Mouse (Mus musculus): ENCODE data around the gene Kcnc1. TPM values are rescaled to one million over a fixed set of nuclear protein-coding genes. Genes with fewer than 3 reads are reported as not detected.

The Kcnc1 gene
- total and polyA plus RNA-seq, 2 experiments from 2014 or later = 25.0 to 43.7 TPM

DNA sequence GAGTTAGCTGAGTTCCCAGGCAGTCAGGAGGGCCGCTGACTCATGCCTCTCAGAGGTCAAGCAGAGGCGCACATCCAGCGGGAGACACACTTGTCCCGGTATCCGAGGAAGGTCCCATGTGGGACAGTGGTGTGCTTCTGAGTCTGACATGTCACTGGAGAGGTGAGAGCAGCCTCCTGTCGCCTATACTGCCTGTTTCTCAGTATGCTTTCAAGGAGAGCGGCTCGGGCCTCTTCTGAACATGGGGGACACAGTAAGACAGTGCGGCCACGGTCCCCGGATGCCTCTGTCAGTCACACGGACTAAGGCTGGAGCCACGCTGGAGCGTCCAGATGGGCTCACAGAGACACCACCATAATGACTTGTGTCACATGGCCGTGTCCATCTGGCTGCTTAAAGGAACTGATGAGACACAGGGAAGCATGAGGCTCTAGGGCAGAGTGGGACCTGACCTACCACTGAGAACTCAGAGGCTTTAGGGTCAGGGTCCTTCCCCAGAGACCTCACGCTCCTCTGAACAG is 21.9 kb downstream of the Kcnc1 start:
- Histone ChIP-seq H3K4me1 (ENCODE audit: insufficient read depth, low read length) (peaks cover 13% of the 10 kb centered on the region), H3K9ac (replicated peaks; ENCODE audit: low read length) (no peak overlapping the region), H3K27me3 (ENCODE audit: insufficient read depth, low read length) (no peaks in the 10 kb centered on the region), H3K9me3 (ENCODE audit: low read length) (no peaks in the 10 kb centered on the region), H3K4me2 (ENCODE audit: low read depth, low read length) (no peak overlapping the region), H3K27ac (no peak overlapping the region), H3K4me3 (ENCODE audit: low read length) (no peak overlapping the region), H3K36me3 (ENCODE audit: insufficient read depth, low read length) (no peaks in the 10 kb centered on the region)
- WGBS = 63% methylated on average over 16 of the region's 16 CpGs
- ATAC-seq (peak; percentile 41; the same call in 1 of the 2 replicates), DNase-seq (ENCODE audit: low spot score) (peak; percentile 45)
- TF ChIP-seq CTCF (IDR thresholded peaks at IDR 0.05; ENCODE audit: low read depth) = no peak

DNA sequence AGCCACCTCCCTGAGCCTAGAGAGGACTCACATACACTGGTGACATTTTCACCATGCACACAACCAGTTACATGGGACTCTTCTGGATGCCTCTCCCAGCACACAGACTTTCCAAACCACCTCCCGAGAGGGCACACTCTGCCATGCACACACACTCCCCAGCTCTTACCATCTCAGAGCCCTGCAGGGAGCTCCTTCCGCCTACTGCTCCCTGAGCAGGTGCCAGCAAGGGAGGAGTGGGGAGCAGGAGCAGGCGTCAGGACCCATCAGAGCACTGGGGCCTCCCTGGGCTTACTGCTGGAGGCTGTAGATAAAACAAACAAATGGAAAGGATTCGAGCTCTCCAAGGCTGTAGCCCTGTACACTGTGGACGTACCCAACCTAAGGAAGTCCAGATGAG is 25.2 kb downstream of the Kcnc1 start:
- Histone ChIP-seq H3K27me3 (ENCODE audit: insufficient read depth, low read length) (no peaks in the 10 kb centered on the region), H3K4me2 (ENCODE audit: low read depth, low read length) (no peak overlapping the region), H3K4me3 (ENCODE audit: low read length) (no peak overlapping the region), H3K9ac (replicated peaks; ENCODE audit: low read length) (no peak overlapping the region), H3K27ac (peak overlapping the region; percentile 49), H3K9me3 (ENCODE audit: low read length) (no peaks in the 10 kb centered on the region), H3K36me3 (ENCODE audit: insufficient read depth, low read length) (no peaks in the 10 kb centered on the region), H3K4me1 (ENCODE audit: insufficient read depth, low read length) (peaks cover 16% of the 10 kb centered on the region)
- DNase-seq (ENCODE audit: low spot score) (no peak), ATAC-seq (no peak)
- 39% methylated on average over 5 of the region's 5 CpGs for WGBS
- TF ChIP-seq CTCF (IDR thresholded peaks at IDR 0.05; ENCODE audit: low read depth) = no peak

DNA sequence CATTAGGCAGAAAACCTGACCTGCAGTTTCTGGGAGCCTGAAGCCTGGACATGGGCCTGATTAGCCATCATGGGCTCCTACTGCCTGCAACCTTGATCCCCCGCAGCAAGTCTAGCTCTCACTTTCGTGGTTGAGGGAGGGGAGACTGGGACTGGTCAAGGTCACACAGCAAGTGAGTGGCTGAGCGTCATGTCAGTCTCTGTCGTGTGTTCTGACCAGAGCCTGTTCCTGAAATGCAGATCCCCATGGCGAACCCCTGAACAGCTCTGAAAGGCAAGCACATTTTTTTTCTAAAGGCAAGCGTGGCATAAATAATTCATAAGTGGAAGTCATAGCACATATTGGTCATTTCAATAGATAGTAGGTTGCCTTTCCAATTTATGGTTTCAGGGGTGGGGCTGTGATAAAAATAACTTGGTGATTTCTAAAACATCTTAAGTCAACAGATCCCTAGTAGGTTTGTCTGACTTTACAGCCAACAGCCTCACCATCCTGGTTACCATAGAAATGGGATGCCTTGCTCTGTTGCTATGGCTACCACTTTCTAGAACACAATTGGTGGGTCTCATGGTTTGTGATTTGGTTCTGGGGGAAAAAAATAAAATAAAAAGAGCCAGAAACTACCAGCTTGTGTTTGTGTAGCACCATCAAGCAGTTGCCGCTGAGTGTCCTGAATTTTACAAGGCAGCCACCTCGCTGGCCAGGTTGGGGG is 25.9 kb downstream of the Kcnc1 start:
- WGBS = 22% methylated on average over 8 of the region's 8 CpGs
- TF ChIP-seq CTCF (IDR thresholded peaks at IDR 0.05; ENCODE audit: low read depth) = no peak
- Histone ChIP-seq H3K9me3 (ENCODE audit: low read length) (no peaks in the 10 kb centered on the region), H3K4me3 (ENCODE audit: low read length) (no peak overlapping the region), H3K9ac (replicated peaks; ENCODE audit: low read length) (no peak overlapping the region), H3K4me1 (ENCODE audit: insufficient read depth, low read length) (peaks cover 16% of the 10 kb centered on the region), H3K27ac (peak overlapping the region; percentile 52), H3K36me3 (ENCODE audit: insufficient read depth, low read length) (no peaks in the 10 kb centered on the region; the same call in 1 of the 2 replicates), H3K27me3 (ENCODE audit: insufficient read depth, low read length) (no peaks in the 10 kb centered on the region), H3K4me2 (ENCODE audit: low read depth, low read length) (0 out of 2 replicates have a peak overlapping the region, but pooled peaks have one; percentile 22)
- ATAC-seq (peak; percentile 63), DNase-seq (ENCODE audit: low spot score) (peak; percentile 79)

DNA sequence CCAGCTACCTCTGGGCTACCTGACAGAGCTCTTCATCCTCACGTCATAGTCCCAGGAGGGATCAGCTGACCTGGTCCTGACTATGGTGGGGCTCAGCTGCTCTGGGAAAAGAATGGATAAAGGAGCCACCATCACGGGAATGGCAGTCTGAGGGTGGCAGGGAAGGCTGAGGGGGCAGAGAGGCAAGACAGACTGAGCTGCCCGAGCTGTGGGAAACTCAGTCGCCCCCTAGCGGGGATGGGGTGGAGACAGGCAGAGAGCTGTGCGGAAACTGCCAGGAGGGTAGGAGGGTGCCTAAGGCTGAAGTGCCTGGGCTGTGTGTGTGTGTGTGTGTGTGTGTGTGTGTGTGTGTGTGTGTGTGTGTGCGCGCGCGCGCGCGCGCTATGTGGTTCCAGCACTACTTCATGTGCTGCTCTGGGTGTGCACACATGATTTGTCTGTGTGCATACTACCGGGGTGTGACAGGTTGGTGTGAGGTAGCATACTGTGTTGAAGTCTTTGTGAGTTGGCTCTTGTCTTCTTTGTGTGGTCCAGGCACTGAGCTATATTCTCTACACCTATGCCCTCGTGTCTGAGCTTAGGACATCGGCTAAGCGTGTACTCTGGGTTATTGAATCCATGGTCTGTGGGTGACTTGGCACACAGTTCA is 26.6 kb downstream of the Kcnc1 start:
- H3K36me3 ChIP-seq (ENCODE audit: insufficient read depth, low read length) = peaks cover 2% of the 10 kb centered on the region; the same call in 1 of the 2 replicates
- H3K9me3 ChIP-seq (ENCODE audit: low read length) = no peaks in the 10 kb centered on the region
- no peaks in the 10 kb centered on the region for H3K27me3 ChIP-seq (ENCODE audit: insufficient read depth, low read length)
- DNase-seq (ENCODE audit: low spot score) (peak; percentile 69), ATAC-seq (peak; percentile 52)
- H3K4me2 ChIP-seq (ENCODE audit: low read depth, low read length) = 0 out of 2 replicates have a peak overlapping the region, but pooled peaks have one; percentile 22
- H3K4me1 ChIP-seq (ENCODE audit: insufficient read depth, low read length) = peaks cover 16% of the 10 kb centered on the region
- 45% methylated on average over 14 of the region's 18 CpGs for WGBS
- H3K27ac ChIP-seq = peak overlapping the region; percentile 52
- TF ChIP-seq CTCF (IDR thresholded peaks at IDR 0.05; ENCODE audit: low read depth) = peak; percentile 78
- H3K9ac ChIP-seq (replicated peaks; ENCODE audit: low read length) = no peak overlapping the region
- no peak overlapping the region for H3K4me3 ChIP-seq (ENCODE audit: low read length)

DNA sequence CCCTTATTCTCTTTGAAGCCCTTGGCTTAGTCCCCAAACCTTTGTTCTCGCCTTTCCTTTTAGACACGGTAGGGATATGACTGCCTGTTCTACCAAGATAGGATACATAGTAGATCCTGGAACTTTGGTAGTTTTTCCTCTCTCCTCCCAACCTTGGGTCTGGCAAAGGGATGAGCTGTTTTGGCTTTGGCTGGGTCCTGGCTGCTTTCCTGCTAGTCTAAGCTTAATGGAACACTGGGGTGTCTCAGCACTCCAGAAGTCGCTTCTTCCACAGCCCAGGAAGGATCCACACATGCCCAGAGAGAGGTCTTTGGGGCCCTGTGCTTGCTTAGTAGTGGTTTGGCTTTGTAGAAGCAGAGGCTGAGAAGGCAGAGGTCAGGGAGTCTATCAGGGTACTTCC is 27.7 kb downstream of the Kcnc1 start:
- no peak overlapping the region for H3K27ac ChIP-seq
- no peak for TF ChIP-seq CTCF (IDR thresholded peaks at IDR 0.05; ENCODE audit: low read depth)
- no peaks in the 10 kb centered on the region for H3K9me3 ChIP-seq (ENCODE audit: low read length)
- no peak overlapping the region for H3K4me2 ChIP-seq (ENCODE audit: low read depth, low read length)
- no peak overlapping the region for H3K4me3 ChIP-seq (ENCODE audit: low read length)
- no peaks in the 10 kb centered on the region for H3K27me3 ChIP-seq (ENCODE audit: insufficient read depth, low read length)
- DNase-seq (ENCODE audit: low spot score) (no peak), ATAC-seq (no peak)
- H3K9ac ChIP-seq (replicated peaks; ENCODE audit: low read length) = no peak overlapping the region
- H3K36me3 ChIP-seq (ENCODE audit: insufficient read depth, low read length) = peaks cover 8% of the 10 kb centered on the region; the same call in 1 of the 2 replicates
- WGBS = 57% methylated on average over 3 of the region's 3 CpGs
- H3K4me1 ChIP-seq (ENCODE audit: insufficient read depth, low read length) = peaks cover 16% of the 10 kb centered on the region

DNA sequence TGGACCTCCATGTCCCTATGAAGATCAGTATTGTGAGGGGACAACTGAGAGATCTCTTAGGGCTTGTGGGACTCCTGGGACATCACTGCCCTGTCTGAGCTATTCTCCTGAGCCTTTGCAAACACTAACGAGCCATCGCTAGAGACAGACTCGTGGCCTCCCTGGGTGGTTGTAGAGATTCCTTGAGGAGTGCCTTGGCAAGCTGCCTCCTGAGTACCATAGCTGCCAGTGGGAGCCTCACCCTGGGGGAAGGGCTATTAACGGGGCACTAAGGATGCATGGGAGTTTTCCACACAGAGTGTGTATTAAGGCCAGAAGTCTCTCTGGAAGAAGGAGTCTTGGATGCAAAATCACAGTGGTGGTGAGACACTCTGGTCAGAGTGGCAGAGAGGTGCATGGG is 28.7 kb downstream of the Kcnc1 start:
- WGBS = 26% methylated on average over 4 of the region's 4 CpGs
- TF ChIP-seq CTCF (IDR thresholded peaks at IDR 0.05; ENCODE audit: low read depth) = no peak
- Histone ChIP-seq H3K4me3 (ENCODE audit: low read length) (no peak overlapping the region), H3K27me3 (ENCODE audit: insufficient read depth, low read length) (no peaks in the 10 kb centered on the region), H3K9ac (replicated peaks; ENCODE audit: low read length) (no peak overlapping the region), H3K36me3 (ENCODE audit: insufficient read depth, low read length) (peaks cover 8% of the 10 kb centered on the region; the same call in 1 of the 2 replicates), H3K27ac (no peak overlapping the region), H3K4me2 (ENCODE audit: low read depth, low read length) (no peak overlapping the region), H3K9me3 (ENCODE audit: low read length) (no peaks in the 10 kb centered on the region), H3K4me1 (ENCODE audit: insufficient read depth, low read length) (peaks cover 16% of the 10 kb centered on the region)
- no peak for DNase-seq (ENCODE audit: low spot score)
- no peak for ATAC-seq

Data from hindbrain, postnatal 0 days (tissue).